In genomic region chr9:83349504-83349903, GRCm38 (mm10) we compare ENCODE assay signal across 9 mouse cellular contexts.
DNase-seq lines count a peak whose midpoint lies in the region; ATAC-seq lines count a peak whose summit lies in the region.
"Had no signal": no experiment of that assay in that cellular context is flagged by ENCODE, and none has a peak within 500 bp of the region (broad histone marks: within the 10 kb centered on the region; RNA-seq: fewer than 3 reads in every experiment).

No protein-coding gene starts in this region.

- no peaks in the 10 kb centered on the region for H3K9me3 ChIP-seq in kidney, embryonic 16.5 days (ENCODE audit: low read length)
- no peaks in the 10 kb centered on the region for H3K9me3 ChIP-seq in forebrain, embryonic 12.5 days
- no peaks in the 10 kb centered on the region for H3K9me3 ChIP-seq in hindbrain, embryonic 16.5 days (ENCODE audit: control insufficient read depth, low read length)
- no peaks in the 10 kb centered on the region for H3K9me3 ChIP-seq in stomach, embryonic 15.5 days
- H3K9me3 ChIP-seq: G1E had no signal

- peak; percentile 58 for ATAC-seq in kidney, embryonic 16.5 days (ENCODE audit: low FRiP score, low TSS enrichment)
- ATAC-seq in forebrain, embryonic 12.5 days (ENCODE audit: low FRiP score): peak; percentile 51
- ATAC-seq in hindbrain, embryonic 16.5 days: peak; percentile 59
- ATAC-seq in stomach, embryonic 15.5 days (ENCODE audit: insufficient read depth, low FRiP score, low read depth): peak; percentile 34; the same call in 1 of the 2 replicates
- no peak for ATAC-seq in CD4-positive, CD25-positive, alpha-beta regulatory T cell, adult 4 months

- peak overlapping the region; percentile 86 for H3K27ac ChIP-seq in kidney, embryonic 16.5 days (ENCODE audit: low read length)
- peak overlapping the region; percentile 38; the same call in 1 of the 2 replicates for H3K27ac ChIP-seq in forebrain, embryonic 12.5 days
- no peak overlapping the region for H3K27ac ChIP-seq in hindbrain, embryonic 16.5 days (ENCODE audit: low read depth, low read length)
- H3K27ac ChIP-seq in stomach, embryonic 15.5 days: peak overlapping the region; percentile 80

- DNase-seq in kidney, adult 8-10 months: no peak
- peak; percentile 16 to 39 for DNase-seq in lung, postnatal 4 days
- DNase-seq in cerebellum, postnatal 36 days: no peak

- H3K4me2 ChIP-seq in kidney, embryonic 16.5 days (replicated peaks; ENCODE audit: low read depth, low read length): no peak overlapping the region
- no peak overlapping the region for H3K4me2 ChIP-seq in forebrain, embryonic 12.5 days
- no peak overlapping the region for H3K4me2 ChIP-seq in hindbrain, embryonic 16.5 days (ENCODE audit: low read length)
- H3K4me2 ChIP-seq in stomach, embryonic 15.5 days: no peak overlapping the region

- WGBS in kidney, embryonic 16.5 days: 3% methylated on average over 3 of the region's 3 CpGs
- 2% methylated on average over 3 of the region's 3 CpGs for WGBS in forebrain, embryonic 12.5 days
- WGBS in hindbrain, embryonic 16.5 days: 3% methylated on average over 3 of the region's 3 CpGs
- 2% methylated on average over 3 of the region's 3 CpGs for WGBS in stomach, embryonic 15.5 days

- no peaks in the 10 kb centered on the region for H3K36me3 ChIP-seq in kidney, embryonic 16.5 days (ENCODE audit: insufficient read depth, low read length)
- H3K36me3 ChIP-seq in forebrain, embryonic 12.5 days (replicated peaks): no peaks in the 10 kb centered on the region
- no peaks in the 10 kb centered on the region for H3K36me3 ChIP-seq in hindbrain, embryonic 16.5 days (ENCODE audit: control insufficient read depth, insufficient read depth, low read length)
- no peaks in the 10 kb centered on the region for H3K36me3 ChIP-seq in stomach, embryonic 15.5 days
- H3K36me3 ChIP-seq: G1E had no signal

- no peak overlapping the region for H3K4me3 ChIP-seq in kidney, embryonic 16.5 days (ENCODE audit: low read length)
- H3K4me3 ChIP-seq in forebrain, embryonic 12.5 days (replicated peaks): no peak overlapping the region
- H3K4me3 ChIP-seq in hindbrain, embryonic 16.5 days (ENCODE audit: low read length): no peak overlapping the region
- no peak overlapping the region for H3K4me3 ChIP-seq in stomach, embryonic 15.5 days (replicated peaks)

- H3K9ac ChIP-seq in kidney, embryonic 16.5 days (replicated peaks; ENCODE audit: low read length): no peak overlapping the region
- H3K9ac ChIP-seq in forebrain, embryonic 12.5 days: no peak overlapping the region
- 0 out of 2 replicates have a peak overlapping the region, but pooled peaks have one; percentile 18 for H3K9ac ChIP-seq in hindbrain, embryonic 16.5 days (ENCODE audit: low read depth, low read length)
- H3K9ac ChIP-seq in stomach, embryonic 15.5 days: no peak overlapping the region

- no peaks in the 10 kb centered on the region for H3K27me3 ChIP-seq in kidney, embryonic 16.5 days (ENCODE audit: insufficient read depth, low read length)
- H3K27me3 ChIP-seq in forebrain, embryonic 12.5 days: no peaks in the 10 kb centered on the region
- no peaks in the 10 kb centered on the region for H3K27me3 ChIP-seq in hindbrain, embryonic 16.5 days (replicated peaks; ENCODE audit: control insufficient read depth, insufficient read depth, low read length)
- H3K27me3 ChIP-seq in stomach, embryonic 15.5 days (replicated peaks): no peaks in the 10 kb centered on the region

- H3K4me1 ChIP-seq in kidney, embryonic 16.5 days (ENCODE audit: insufficient read depth, low read length): peaks cover 24% of the 10 kb centered on the region
- H3K4me1 ChIP-seq in forebrain, embryonic 12.5 days: peaks cover 24% of the 10 kb centered on the region
- H3K4me1 ChIP-seq in hindbrain, embryonic 16.5 days (ENCODE audit: control insufficient read depth, insufficient read depth, low read depth, low read length): peaks cover 9% of the 10 kb centered on the region
- peaks cover 27% of the 10 kb centered on the region for H3K4me1 ChIP-seq in stomach, embryonic 15.5 days

Comparison
In these comparisons a context has a peak if more than half of its experiments do, and no peak if none do; other contexts are left out.
1. DNase-seq: peak in lung, postnatal 4 days (2 of 2); none in kidney, adult 8-10 months (0 of 2) and cerebellum, postnatal 36 days (0 of 2).